Mouse (Mus musculus): ENCODE measurements around the gene Ap2s1. TPM values are rescaled to one million over a fixed set of nuclear protein-coding genes. Genes with fewer than 3 reads are reported as not detected.

Gene Ap2s1
- polyA plus RNA-seq (2015; fragmentation: Nextera tagmentation; extraction: Ambion mirVana): 447 and 505 TPM in 2 replicates

- peak within 1 kb of the TSS; percentile 94 for H3K4me2 ChIP-seq (ENCODE audit: low read length)
- H3K4me1 ChIP-seq (ENCODE audit: control insufficient read depth, insufficient read depth, low read depth, low read length): peaks cover 14% of the 10 kb centered on the region
- peaks cover 1% of the 10 kb centered on the region; the same call in 1 of the 2 replicates for H3K36me3 ChIP-seq (ENCODE audit: control insufficient read depth, insufficient read depth, low read length)
- no peaks in the 10 kb centered on the region for H3K27me3 ChIP-seq (replicated peaks; ENCODE audit: control insufficient read depth, insufficient read depth, low read length)
- peak; percentile 96 for ATAC-seq
- peak within 1 kb of the TSS; percentile 84 for H3K9ac ChIP-seq (ENCODE audit: low read depth, low read length)
- H3K9me3 ChIP-seq (ENCODE audit: control insufficient read depth, low read length): no peaks in the 10 kb centered on the region
- under 1% methylated on average over 34 of the region's 34 CpGs for WGBS
- peak within 1 kb of the TSS; percentile 78 for H3K4me3 ChIP-seq (ENCODE audit: low read length)
- H3K27ac ChIP-seq (ENCODE audit: low read depth, low read length): peak within 1 kb of the TSS; percentile 31
Observed at GRCm38 (mm10) chr7:16738073-16738696, at the start of gene Ap2s1. Gene Ap2s1, plus strand, starts transcription at chr7:16738410.

DNA sequence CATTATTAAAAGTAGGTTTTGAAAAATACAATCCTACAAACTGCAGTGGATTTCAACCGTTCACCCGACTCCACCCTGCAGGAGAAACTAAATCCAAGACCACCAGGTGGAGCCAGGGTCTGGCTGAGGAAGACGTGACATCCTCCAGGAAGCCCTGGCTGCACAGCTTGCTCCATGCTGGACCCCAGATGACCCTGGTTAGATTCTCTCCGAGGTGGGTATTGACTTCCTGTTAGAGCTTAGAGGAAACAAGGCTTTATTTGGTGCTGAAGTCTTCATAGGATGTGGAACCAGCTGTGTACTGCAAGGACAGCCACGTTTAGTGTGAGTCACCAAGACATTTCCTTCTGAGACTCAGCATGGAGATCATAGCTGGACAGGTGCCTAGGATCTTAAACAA lies 49.0 kb upstream of the Ap2s1 start:
- no peak overlapping the region for H3K9ac ChIP-seq (ENCODE audit: low read depth, low read length)
- no peaks in the 10 kb centered on the region for H3K27me3 ChIP-seq (replicated peaks; ENCODE audit: control insufficient read depth, insufficient read depth, low read length)
- H3K4me3 ChIP-seq (ENCODE audit: low read length): no peak overlapping the region
- no peak for ATAC-seq
- peaks cover 6% of the 10 kb centered on the region for H3K9me3 ChIP-seq (ENCODE audit: control insufficient read depth, low read length)
- no peaks in the 10 kb centered on the region for H3K4me1 ChIP-seq (ENCODE audit: control insufficient read depth, insufficient read depth, low read depth, low read length)
- H3K27ac ChIP-seq (ENCODE audit: low read depth, low read length): no peak overlapping the region
- whole genome bisulfite sequencing: 82% methylated on average over 5 of the region's 5 CpGs
- no peaks in the 10 kb centered on the region for H3K36me3 ChIP-seq (ENCODE audit: control insufficient read depth, insufficient read depth, low read length)
- H3K4me2 ChIP-seq (ENCODE audit: low read length): no peak overlapping the region

DNA sequence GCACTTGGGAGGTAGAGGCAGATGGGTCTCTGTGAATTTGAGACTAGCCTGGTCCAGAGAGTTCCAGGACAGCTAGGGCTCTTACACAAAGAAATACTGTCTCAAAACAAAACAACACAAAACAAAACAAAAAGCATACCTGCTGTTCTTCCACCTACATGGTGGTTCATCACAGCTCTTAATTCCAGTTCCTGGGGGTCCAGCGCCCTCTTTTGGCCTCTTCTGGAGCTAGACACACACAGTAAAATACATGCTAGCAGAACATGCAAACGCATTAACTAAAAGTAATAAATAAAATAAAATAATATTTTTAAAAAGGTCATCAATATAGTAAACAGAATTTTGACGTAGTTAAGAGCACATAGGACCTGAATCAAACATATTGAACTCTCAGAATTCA lies 43.2 kb upstream of the Ap2s1 start:
- no peak for ATAC-seq
- 35% methylated on average over 3 of the region's 3 CpGs for WGBS
- no peak overlapping the region for H3K27ac ChIP-seq (ENCODE audit: low read depth, low read length)

DNA sequence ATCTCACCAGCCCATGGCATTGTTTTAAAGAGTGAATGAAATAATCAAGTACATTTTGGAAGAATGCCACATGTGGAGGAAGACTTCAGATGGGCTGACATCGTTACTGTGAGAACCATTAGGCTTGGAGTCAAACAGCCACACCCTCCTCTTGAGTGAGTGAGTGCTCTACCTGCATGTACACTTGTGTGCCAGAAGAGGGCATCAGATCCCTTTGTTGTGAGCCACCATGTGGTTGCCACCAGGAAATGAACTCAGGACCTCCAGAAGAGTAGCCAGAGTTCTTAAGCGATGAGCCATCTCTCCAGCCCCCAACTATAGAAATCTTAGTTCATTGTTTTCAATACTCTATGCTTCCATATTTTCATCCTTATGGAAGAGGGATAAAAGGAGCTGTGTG lies 39.2 kb upstream of the Ap2s1 start:
- no peak for ATAC-seq
- 72% methylated on average over 2 of the region's 2 CpGs for WGBS

More for the DNA sequence above, 43.2 kb upstream of the Ap2s1 start:
- no peaks in the 10 kb centered on the region for H3K36me3 ChIP-seq (ENCODE audit: control insufficient read depth, insufficient read depth, low read length)
- no peak overlapping the region for H3K4me2 ChIP-seq (ENCODE audit: low read length)
- H3K9me3 ChIP-seq (ENCODE audit: control insufficient read depth, low read length): no peaks in the 10 kb centered on the region
- no peaks in the 10 kb centered on the region for H3K4me1 ChIP-seq (ENCODE audit: control insufficient read depth, insufficient read depth, low read depth, low read length)
- no peaks in the 10 kb centered on the region for H3K27me3 ChIP-seq (replicated peaks; ENCODE audit: control insufficient read depth, insufficient read depth, low read length)
- no peak overlapping the region for H3K9ac ChIP-seq (ENCODE audit: low read depth, low read length)
- no peak overlapping the region for H3K4me3 ChIP-seq (ENCODE audit: low read length)

DNA sequence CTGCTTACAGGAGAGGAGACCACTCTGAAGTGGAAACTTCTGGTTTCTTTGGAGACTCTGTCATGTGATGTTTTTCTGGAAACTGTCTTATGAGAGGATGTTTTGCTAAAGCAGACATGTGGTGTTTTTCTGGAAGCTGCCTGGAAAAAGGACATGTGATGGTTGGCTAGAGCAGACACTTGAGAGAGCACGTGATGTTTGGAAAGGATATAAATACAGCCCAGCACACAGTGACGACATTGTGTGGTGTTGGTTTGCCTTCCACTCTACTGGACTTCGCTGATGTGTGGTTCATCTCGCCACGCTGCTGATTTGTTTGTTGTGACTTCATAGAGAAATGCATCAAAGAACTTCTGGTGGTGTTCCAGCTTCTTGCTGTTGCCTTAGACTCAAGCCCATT lies 37.6 kb upstream of the Ap2s1 start:
- WGBS: 90% methylated on average over 5 of the region's 5 CpGs
- ATAC-seq: no peak

More for the DNA sequence above, 39.2 kb upstream of the Ap2s1 start:
- no peaks in the 10 kb centered on the region for H3K36me3 ChIP-seq (ENCODE audit: control insufficient read depth, insufficient read depth, low read length)
- H3K4me2 ChIP-seq (ENCODE audit: low read length): no peak overlapping the region
- H3K4me1 ChIP-seq (ENCODE audit: control insufficient read depth, insufficient read depth, low read depth, low read length): no peaks in the 10 kb centered on the region
- H3K27me3 ChIP-seq (replicated peaks; ENCODE audit: control insufficient read depth, insufficient read depth, low read length): no peaks in the 10 kb centered on the region
- no peak overlapping the region for H3K9ac ChIP-seq (ENCODE audit: low read depth, low read length)
- no peaks in the 10 kb centered on the region for H3K9me3 ChIP-seq (ENCODE audit: control insufficient read depth, low read length)
- no peak overlapping the region for H3K4me3 ChIP-seq (ENCODE audit: low read length)
- H3K27ac ChIP-seq (ENCODE audit: low read depth, low read length): no peak overlapping the region

GRCm38 (mm10) chr7:16706385-16706784 lies 31.8 kb upstream of the Ap2s1 start:
- no peak overlapping the region for H3K9ac ChIP-seq (ENCODE audit: low read depth, low read length)
- H3K9me3 ChIP-seq (ENCODE audit: control insufficient read depth, low read length): no peaks in the 10 kb centered on the region
- no peak overlapping the region for H3K27ac ChIP-seq (ENCODE audit: low read depth, low read length)
- 64% methylated on average over 9 of the region's 9 CpGs for WGBS
- H3K27me3 ChIP-seq (replicated peaks; ENCODE audit: control insufficient read depth, insufficient read depth, low read length): no peaks in the 10 kb centered on the region
- no peak overlapping the region for H3K4me2 ChIP-seq (ENCODE audit: low read length)
- H3K36me3 ChIP-seq (ENCODE audit: control insufficient read depth, insufficient read depth, low read length): no peaks in the 10 kb centered on the region
- H3K4me1 ChIP-seq (ENCODE audit: control insufficient read depth, insufficient read depth, low read depth, low read length): no peaks in the 10 kb centered on the region
- no peak overlapping the region for H3K4me3 ChIP-seq (ENCODE audit: low read length)
- ATAC-seq: no peak

More for the DNA sequence above, 37.6 kb upstream of the Ap2s1 start:
- no peak overlapping the region for H3K4me3 ChIP-seq (ENCODE audit: low read length)
- no peaks in the 10 kb centered on the region for H3K4me1 ChIP-seq (ENCODE audit: control insufficient read depth, insufficient read depth, low read depth, low read length)
- H3K27me3 ChIP-seq (replicated peaks; ENCODE audit: control insufficient read depth, insufficient read depth, low read length): no peaks in the 10 kb centered on the region
- H3K9me3 ChIP-seq (ENCODE audit: control insufficient read depth, low read length): no peaks in the 10 kb centered on the region
- no peaks in the 10 kb centered on the region for H3K36me3 ChIP-seq (ENCODE audit: control insufficient read depth, insufficient read depth, low read length)
- H3K27ac ChIP-seq (ENCODE audit: low read depth, low read length): no peak overlapping the region
- H3K9ac ChIP-seq (ENCODE audit: low read depth, low read length): no peak overlapping the region
- H3K4me2 ChIP-seq (ENCODE audit: low read length): no peak overlapping the region

GRCm38 (mm10) chr7:16708244-16708643 lies 30.0 kb upstream of the Ap2s1 start:
- H3K36me3 ChIP-seq (ENCODE audit: control insufficient read depth, insufficient read depth, low read length): no peaks in the 10 kb centered on the region
- H3K27me3 ChIP-seq (replicated peaks; ENCODE audit: control insufficient read depth, insufficient read depth, low read length): no peaks in the 10 kb centered on the region
- H3K4me3 ChIP-seq (ENCODE audit: low read length): no peak overlapping the region
- H3K9ac ChIP-seq (ENCODE audit: low read depth, low read length): no peak overlapping the region
- no peaks in the 10 kb centered on the region for H3K4me1 ChIP-seq (ENCODE audit: control insufficient read depth, insufficient read depth, low read depth, low read length)
- ATAC-seq: no peak
- no peak overlapping the region for H3K4me2 ChIP-seq (ENCODE audit: low read length)
- no peak overlapping the region for H3K27ac ChIP-seq (ENCODE audit: low read depth, low read length)
- WGBS: 30% methylated on average over 9 of the region's 9 CpGs
- H3K9me3 ChIP-seq (ENCODE audit: control insufficient read depth, low read length): no peaks in the 10 kb centered on the region

DNA sequence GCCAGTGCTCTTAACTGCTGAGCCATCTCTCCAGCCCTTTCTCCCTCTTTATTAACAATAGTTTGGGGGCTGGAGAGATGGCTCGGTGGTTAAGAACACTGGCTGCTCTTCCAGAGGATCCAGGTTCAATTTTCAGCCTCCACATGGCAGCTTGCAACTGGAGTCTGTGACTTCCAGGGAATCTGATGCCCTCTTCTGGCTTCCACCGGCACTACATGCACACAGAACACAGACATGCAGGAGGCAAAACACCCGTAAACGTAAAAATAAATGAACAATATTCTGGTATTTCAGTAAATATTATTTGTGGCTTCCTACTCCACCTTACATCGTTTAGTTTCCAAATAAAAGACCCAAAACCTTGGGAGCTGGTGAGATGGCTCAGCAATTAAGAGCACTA lies 27.6 kb upstream of the Ap2s1 start:
- Histone ChIP-seq H3K27me3 (replicated peaks; ENCODE audit: control insufficient read depth, insufficient read depth, low read length) (no peaks in the 10 kb centered on the region), H3K27ac (ENCODE audit: low read depth, low read length) (no peak overlapping the region), H3K4me2 (ENCODE audit: low read length) (no peak overlapping the region), H3K9me3 (ENCODE audit: control insufficient read depth, low read length) (no peaks in the 10 kb centered on the region), H3K4me1 (ENCODE audit: control insufficient read depth, insufficient read depth, low read depth, low read length) (no peaks in the 10 kb centered on the region), H3K9ac (ENCODE audit: low read depth, low read length) (no peak overlapping the region), H3K36me3 (ENCODE audit: control insufficient read depth, insufficient read depth, low read length) (no peaks in the 10 kb centered on the region), H3K4me3 (ENCODE audit: low read length) (no peak overlapping the region)
- 83% methylated on average over 5 of the region's 5 CpGs for WGBS
- ATAC-seq: no peak

GRCm38 (mm10) chr7:16712633-16713415 lies 25.4 kb upstream of the Ap2s1 start:
- Histone ChIP-seq H3K4me1 (ENCODE audit: control insufficient read depth, insufficient read depth, low read depth, low read length) (no peaks in the 10 kb centered on the region), H3K9ac (ENCODE audit: low read depth, low read length) (no peak overlapping the region), H3K4me3 (ENCODE audit: low read length) (no peak overlapping the region), H3K27me3 (replicated peaks; ENCODE audit: control insufficient read depth, insufficient read depth, low read length) (no peaks in the 10 kb centered on the region), H3K4me2 (ENCODE audit: low read length) (no peak overlapping the region), H3K36me3 (ENCODE audit: control insufficient read depth, insufficient read depth, low read length) (no peaks in the 10 kb centered on the region), H3K9me3 (ENCODE audit: control insufficient read depth, low read length) (no peaks in the 10 kb centered on the region), H3K27ac (ENCODE audit: low read depth, low read length) (no peak overlapping the region)
- WGBS: 76% methylated on average over 13 of the region's 13 CpGs
- ATAC-seq: no peak
